Mouse (Mus musculus) heart, adult 18-20 months (tissue): ENCODE data around the gene Pisd. TPM values are rescaled to one million over a fixed set of nuclear protein-coding genes. Genes with fewer than 3 reads are reported as not detected.
A peak's percentile ranks its signal among the peaks of the same experiment; 100 is the strongest.
"Not testable (repeated sequence)": the region's sequence is repeated elsewhere in the genome, so short reads cannot be mapped to it uniquely, and the experiment has no call there.

ENCODE experiments used
- DNase-seq, 2 experiments: peaks; one replicate each; pipeline ENCODE4 v3.0.0; 2021 to 2022; ENCODE audit warnings: mixed read lengths in 1 of 2
- long read RNA-seq, 2 experiments: library from polyadenylated mRNA; stranded (forward); transcript quantifications; one replicate each; pipeline ENCODE4 v2.0.0; 2021
- total RNA-seq, 2 experiments: library from RNA; stranded (reverse); gene quantifications; 2 replicates each; pipeline ENCODE4 v1.2.3; 2021

The Pisd gene
- 10 to 100 TPM; 32.0 to 33.0 TPM for total RNA-seq
- long read RNA-seq, experiment 1, transcript Pisd-201 (8 exons, 2,183 nt): major isoform, 61 of 392 reads
- long read RNA-seq, experiment 1, partial matches to known transcripts: 2 of 392 reads
- long read RNA-seq, experiment 1, other reads (novel, unspliced or antisense): 329 of 392 reads
- long read RNA-seq, experiment 2, transcript Pisd-201 (8 exons, 2,183 nt): major isoform, 31 of 237 reads
- long read RNA-seq, experiment 2, partial matches to known transcripts: 0 of 237 reads
- long read RNA-seq, experiment 2, other reads (novel, unspliced or antisense): 206 of 237 reads

- DNase-seq: peak; percentile 95 to 97
These were observed at the start of gene Pisd for GRCm38 (mm10) chr5:32785313-32785915. TSS of gene Pisd (minus strand) at chr5:32785646.

DNA sequence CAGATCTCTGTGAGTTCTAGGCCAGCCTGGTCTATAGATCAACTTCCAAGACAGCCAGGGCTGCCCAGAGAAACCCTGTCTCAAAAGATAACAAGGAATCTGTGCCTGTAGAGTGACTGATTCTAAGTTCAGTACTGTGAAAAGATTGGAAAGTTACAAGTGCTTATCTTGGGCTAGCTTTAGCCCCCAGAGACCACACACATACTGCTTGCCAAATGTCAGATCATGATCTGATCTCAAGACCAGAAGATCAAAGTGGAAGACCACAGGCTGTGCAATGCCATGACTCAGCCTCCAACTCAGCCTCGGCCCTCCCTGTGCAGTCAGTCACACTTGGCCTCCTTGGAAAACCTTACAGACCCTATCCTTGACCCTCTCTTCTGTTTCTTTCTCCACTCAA lies 49.1 kb upstream of the Pisd start:
- DNase-seq: no peak

DNA sequence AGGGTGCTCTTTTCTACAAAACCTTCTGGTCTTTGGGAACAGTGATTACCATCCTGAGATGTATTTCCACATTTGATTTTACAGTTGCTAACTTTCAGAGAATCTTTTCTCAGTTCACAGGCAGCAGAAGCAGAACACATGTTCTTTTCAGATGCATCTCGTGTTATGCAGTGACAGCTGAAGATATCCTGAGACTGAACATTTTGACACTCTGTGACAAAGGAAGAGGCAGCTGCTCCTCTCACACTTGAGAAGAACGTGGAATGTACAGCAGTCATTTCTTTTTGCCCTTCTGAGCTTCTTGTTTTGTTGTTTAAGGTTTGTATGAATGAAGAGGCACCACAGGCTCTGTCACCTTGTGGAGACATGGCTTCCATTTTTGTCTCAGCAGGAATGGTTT lies 44.6 kb upstream of the Pisd start:
- no peak for DNase-seq

DNA sequence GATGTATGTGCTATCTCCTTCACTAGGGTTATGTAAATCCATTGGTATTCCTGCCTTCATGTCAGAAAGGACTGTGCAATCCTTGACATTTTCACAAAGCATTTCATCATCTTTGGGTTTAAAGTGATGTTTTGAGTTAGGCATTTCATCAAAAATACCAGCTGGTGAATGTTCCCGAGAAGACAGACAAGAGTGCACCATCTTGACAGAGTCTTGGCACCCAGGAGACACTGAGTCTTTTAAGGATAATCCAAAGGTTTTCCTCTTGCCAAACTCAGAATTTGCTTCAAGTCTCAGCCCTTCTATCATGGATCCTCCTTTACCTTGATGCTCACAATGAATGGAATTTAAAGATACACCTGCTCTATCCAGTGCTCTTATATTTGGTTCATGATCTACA lies 43.3 kb upstream of the Pisd start:
- DNase-seq: not testable (repeated sequence)

- DNase-seq: no peak
These were observed 41.6 kb upstream of the Pisd start, which contains the start of gene Gm20671 for GRCm38 (mm10) chr5:32827009-32827408. TSS of gene Gm20671 (minus strand) at chr5:32827109.

DNA sequence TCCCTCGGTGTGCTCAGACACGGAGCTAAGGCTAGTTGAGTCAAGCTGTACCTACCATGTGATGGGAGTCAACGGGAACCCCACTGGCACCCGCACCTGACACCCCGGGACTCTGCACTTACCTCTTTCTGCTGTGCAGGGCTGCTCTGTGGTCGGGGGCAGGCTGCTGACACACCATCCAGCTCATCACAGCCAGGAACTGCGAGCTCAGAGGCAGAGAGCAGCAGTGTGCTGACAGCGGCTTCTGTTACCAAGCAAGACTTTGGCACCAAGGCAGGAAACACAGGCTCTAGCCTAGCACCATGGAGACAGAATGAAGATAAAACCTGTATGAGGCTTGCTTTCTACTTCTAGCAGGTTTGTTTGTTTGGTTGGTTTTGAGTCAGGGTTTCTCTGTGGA lies 35.0 kb upstream of the Pisd start:
- DNase-seq: no peak

DNA sequence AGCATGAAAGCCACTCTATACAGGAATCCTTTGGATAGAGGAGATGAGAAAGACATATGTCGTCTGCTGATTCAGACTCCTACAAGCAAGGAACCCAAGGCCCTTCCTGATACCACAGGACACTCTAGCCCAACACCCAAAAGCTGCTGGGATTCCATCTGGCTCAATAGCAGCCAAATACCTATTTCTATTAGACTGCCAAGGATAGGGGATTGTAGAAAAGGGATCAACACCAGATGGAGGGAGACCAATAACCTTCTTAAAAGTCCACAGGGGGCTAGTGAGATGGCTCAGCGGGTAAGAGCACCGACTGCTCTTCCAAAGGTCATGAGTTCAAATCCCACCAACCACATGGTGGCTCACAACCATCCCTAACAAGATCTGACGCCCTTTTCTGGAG lies 29.9 kb upstream of the Pisd start:
- DNase-seq: no peak

GRCm38 (mm10) chr5:32786454-32786853 lies 1.0 kb upstream of the Pisd start:
- not testable (repeated sequence) for DNase-seq

DNA sequence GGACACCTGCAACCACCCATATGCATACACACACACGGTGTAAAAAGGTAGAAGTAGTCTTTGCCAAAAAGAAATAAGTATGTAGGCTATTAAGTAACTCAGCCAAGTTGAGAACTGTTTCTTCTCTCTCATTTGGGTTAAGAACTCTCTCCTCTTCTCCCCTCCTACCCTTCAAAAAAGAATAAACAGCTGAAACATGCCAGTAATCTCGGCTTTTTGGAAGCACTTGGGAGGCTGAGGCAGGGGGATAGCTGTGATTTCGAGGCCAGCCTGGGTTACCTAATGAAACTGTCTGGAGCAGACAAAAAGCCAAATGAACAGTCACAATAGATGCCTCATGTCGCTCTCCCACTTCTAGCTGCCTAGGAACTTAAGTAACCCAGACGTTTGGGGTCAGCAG lies 720 bp downstream of the Pisd start:
- peak in 1 of 2 experiments; percentile 7 for DNase-seq

DNA sequence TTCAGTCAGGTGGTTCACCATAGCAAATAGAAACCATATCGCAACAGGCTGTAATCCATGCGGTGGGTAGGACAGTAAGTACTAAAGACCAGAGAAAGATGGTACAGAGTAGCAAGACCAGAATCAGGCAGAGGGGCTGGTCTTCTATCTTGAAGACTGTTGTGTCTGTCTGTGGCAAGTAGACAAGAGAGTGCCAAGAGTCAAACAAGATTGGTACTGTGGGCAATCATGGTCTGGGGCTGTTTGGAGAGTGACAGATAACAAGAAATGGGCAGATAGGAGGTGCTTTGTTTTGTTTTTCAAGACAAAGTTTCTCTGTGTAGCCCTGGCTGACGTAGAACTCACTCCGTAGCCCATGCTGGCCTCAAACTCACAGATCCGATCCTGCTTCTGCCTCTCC lies 3.9 kb downstream of the Pisd start:
- DNase-seq: no peak

- DNase-seq: no peak
These were observed 7.3 kb downstream of the Pisd start for GRCm38 (mm10) chr5:32778168-32778567.

DNA sequence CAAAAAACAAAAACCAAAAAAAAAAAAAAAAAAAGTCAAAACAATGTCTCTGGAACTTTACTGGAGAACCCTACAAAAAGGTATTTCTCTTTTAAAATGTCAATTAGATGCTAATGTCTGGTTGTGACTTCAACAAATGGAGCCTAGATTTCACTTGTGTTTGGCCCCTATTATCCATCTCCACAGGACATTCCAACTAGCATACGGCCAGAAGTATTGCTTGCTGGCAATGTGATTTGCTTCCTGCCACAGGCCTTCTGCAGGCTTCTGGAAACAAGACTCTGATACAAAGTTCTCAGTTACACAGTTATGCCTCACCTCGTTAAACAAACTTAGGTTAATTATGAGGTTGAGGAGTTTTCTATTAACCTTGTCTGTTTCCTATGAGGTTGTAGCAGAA lies 13.1 kb downstream of the Pisd start:
- DNase-seq: no peak

DNA sequence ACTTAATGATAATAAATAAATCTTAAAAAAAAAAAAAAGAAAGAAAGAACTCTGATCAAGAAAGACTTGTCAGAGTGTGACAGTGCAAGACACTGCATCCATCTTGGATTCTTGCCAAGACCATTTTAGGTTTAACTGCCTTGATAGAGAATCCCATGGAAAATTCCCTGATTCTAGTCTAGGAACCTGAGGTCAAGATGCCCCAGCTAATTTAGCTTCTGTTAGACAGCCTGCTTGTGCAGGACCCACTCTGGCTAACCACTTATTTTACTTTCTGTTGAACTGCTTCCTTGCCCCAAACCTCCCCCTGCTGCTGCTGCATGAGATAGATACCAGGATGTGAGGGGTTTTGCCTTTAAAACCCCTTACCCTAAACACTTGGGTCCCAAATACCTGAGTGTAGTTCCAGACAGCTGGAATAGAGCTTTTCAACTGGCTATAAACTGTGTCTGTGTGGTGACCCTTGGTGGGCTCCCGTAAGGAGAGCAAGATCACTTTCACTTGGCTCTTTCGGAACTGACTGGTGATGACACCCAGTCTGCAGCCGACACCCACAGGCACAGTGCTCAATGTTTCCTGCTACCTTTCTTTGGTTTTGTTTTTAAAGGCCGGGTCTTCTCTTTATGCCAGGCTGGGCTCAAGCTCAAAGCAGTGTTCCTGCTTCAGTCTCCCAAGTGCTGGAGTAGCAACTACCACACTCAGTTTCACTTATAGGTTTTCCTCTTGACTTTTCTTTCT lies 17.6 kb downstream of the Pisd start:
- DNase-seq: no peak

GRCm38 (mm10) chr5:32767004-32767403 lies 18.4 kb downstream of the Pisd start:
- DNase-seq: no peak

DNA sequence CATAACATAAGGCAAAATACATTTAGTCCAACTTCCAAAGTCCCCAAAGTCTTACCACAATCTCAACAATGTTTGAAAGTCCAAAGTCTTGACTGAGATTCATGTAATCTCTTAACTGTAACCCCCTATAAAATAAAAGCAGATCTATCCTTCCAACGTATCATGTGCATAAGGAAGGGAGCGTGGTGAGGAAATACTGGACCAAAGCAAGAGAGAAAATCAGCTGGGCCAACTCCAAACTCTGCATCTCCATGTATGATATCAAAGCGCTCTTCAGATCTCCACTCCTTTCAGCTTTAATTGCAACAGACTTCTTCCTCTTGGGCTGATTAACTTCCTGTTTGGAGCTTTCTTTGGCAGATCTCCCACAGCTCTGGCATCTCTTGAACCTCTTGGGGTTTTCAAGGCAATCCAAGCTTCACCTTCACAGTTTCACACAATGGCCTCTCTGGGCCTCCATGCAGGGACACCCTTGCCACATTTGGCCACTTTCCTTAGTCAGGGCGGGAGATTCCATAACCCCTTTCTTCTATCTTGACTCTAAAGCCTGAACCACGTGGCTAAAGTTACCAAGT lies 23.8 kb downstream of the Pisd start:
- DNase-seq: peak; percentile 52 to 74

- no peak for DNase-seq
These were observed 24.7 kb downstream of the Pisd start for GRCm38 (mm10) chr5:32760787-32761186.

DNA sequence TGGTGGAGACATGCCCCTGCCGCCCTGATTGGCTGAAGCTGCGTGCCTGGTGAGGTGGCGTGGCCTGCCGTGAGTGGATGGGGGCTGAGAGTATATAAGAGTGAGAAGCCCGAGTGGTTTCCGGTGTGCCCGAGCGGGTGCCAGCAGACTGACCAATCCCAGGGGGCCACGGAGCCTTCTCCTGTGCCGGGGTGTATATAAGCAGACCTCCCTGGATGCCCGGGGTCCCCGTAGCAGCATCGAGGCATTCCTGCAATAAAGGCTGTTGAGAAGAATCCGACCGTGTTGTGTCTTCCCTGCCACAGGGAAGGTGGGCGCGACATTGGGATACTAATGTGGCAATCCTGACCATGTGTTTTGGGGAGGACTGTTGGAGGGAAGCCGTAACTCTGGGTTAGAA lies 25.1 kb downstream of the Pisd start:
- DNase-seq: not testable (repeated sequence)

DNA sequence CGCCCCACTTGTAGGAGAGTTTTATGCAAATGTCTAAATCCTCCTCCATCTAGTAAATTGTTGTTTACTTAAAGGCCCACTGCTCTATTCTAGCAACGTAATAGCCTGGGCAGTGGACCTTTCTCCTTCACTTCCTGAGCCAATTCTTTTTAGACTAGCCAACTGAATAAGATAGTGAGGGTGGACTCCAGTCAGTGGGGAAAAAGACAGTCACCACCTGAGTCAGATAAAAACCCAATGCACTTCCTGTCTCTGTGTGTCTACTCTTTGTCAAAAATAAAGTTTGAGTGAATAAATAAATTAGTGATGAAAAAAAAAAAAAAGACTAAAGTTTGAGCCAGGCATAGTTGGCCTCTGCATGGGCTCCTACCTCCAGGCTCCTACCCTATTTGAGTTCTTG lies 25.8 kb downstream of the Pisd start:
- DNase-seq: no peak

DNA sequence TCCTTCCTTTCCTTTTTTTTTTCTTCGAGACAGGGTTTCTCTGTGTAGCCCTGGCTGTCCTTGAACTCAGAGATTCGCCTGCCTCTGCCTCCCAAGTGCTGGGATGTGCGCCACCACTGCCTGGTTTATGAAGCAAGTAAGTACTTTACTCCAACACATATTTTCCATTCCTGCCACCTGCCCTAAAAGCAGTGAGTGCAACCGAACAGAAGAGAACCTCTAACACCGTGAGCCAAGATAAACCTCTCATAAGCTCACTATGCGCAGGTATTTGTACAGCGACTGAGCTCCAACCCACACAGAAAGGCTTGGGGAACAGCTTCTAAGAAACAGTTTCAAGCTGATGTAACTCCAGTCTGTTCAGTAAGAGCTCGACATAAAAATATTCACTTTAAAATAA lies 29.3 kb downstream of the Pisd start:
- no peak for DNase-seq

- no peak for DNase-seq
These were observed 33.7 kb downstream of the Pisd start for GRCm38 (mm10) chr5:32751736-32752135.

- no peak for DNase-seq
These were observed 36.5 kb downstream of the Pisd start for GRCm38 (mm10) chr5:32748936-32749335.

DNA sequence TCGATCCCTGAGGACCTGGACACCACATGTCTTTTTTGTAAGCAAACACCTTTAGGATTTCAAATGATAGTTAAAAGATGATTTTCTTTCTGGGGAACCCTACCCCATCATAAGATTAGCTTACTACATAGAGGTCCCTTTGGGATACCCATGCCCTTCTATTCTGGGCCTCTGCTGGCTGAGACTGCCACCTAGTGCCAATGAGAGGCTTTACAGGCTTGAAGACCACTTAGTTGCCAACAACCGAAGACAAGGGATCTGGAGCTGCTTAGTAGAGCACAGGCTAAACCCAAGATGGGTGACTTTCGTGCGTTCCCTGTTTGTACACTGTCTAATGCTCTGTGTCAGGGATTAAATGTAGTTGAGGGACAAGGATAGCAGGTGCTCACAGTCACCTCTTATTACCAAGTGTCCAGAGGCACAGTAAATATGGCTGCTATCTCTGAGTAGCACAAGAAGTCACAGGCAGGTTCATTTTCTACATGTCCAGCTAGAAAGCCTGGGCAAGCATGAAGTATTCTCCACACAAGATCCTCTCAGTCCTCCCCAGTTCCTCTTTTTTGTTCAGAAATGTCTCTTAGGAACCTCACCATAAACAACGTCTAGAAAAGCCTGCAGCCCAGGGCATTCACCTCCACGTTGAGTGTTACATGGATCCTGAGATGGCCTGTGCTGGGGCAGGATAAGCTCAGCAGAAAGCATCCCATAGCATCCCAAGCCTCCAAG lies 37.6 kb downstream of the Pisd start:
- peak; percentile 70 to 75 for DNase-seq
